Mouse (Mus musculus) lung, adult 2 months (tissue): ENCODE measurements around the gene Vac14.

Experiments
- CTCF ChIP-seq: fragments of 200-500 bp; IDR thresholded peaks from 2 replicates; pipeline ENCODE4 v1.5.1; 2011; ENCODE audit warnings: mild to moderate bottlenecking, low read length, control low read depth; ENCODE audit not compliant: insufficient read depth
- POLR2A ChIP-seq: fragments of 200-500 bp; IDR thresholded peaks from 2 replicates; pipeline ENCODE4 v1.6.1; 2011; ENCODE audit warnings: low read depth, mild to moderate bottlenecking, control low read depth, low read length, borderline replicate concordance; ENCODE audit errors: extremely low read depth

GRCm38 (mm10) chr8:110660121-110660520 lies 41.7 kb downstream of the Vac14 start:
- TF ChIP-seq POLR2A (no peak), CTCF (no peak)
